Mouse (Mus musculus) midbrain, postnatal 0 days (tissue): ENCODE data around the gene Scube3. TPM values are rescaled to one million over a fixed set of nuclear protein-coding genes. Genes with fewer than 3 reads are reported as not detected.

Experiments used
- ATAC-seq: fragments of 200-750 bp; cut with Nextera tagmentation; 2 replicates; pipeline ENCODE4 v1.8.0; 2017; ENCODE audit warnings: moderate number of reproducible peaks, mild to moderate bottlenecking, moderate TSS enrichment, moderate library complexity; ENCODE audit not compliant: low FRiP score
- DNase-seq: peaks from one replicate; pipeline ENCODE4 v3.0.0-alpha.2; 2015; ENCODE audit warnings: low spot score
- H3K27ac ChIP-seq: fragments of 300-500 bp; sonication (generic); 2 replicates; pipeline ENCODE4 v1.5.1; 2014; ENCODE audit warnings: low read depth, mild to moderate bottlenecking, low read length, mixed read lengths
- H3K27me3 ChIP-seq: fragments of 300-500 bp; sonication (generic); 2 replicates; pipeline ENCODE4 v1.6.1; 2014; ENCODE audit warnings: low read length, control low read depth, mixed read lengths; ENCODE audit not compliant: insufficient read depth
- H3K36me3 ChIP-seq: fragments of 300-500 bp; sonication (generic); 2 replicates; pipeline ENCODE4 v1.6.1; 2014; ENCODE audit warnings: low read length, control low read depth, mixed read lengths; ENCODE audit not compliant: insufficient read depth
- H3K4me1 ChIP-seq: fragments of 300-500 bp; sonication (generic); 2 replicates; pipeline ENCODE4 v1.6.1; 2014; ENCODE audit warnings: mild to moderate bottlenecking, control low read depth, antibody characterized with exemption, low read length, mixed read lengths; ENCODE audit not compliant: insufficient read depth
- H3K4me2 ChIP-seq: fragments of 300-500 bp; sonication (generic); 2 replicates; pipeline ENCODE4 v1.6.1; 2014; ENCODE audit warnings: low read depth, mild to moderate bottlenecking, low read length, mixed read lengths; ENCODE audit not compliant: poor library complexity, severe bottlenecking
- H3K4me3 ChIP-seq: fragments of 300-500 bp; sonication (generic); 2 replicates; pipeline ENCODE4 v1.5.1; 2014; ENCODE audit warnings: low read depth, mild to moderate bottlenecking, low read length, moderate library complexity
- H3K9ac ChIP-seq: fragments of 300-500 bp; sonication (generic); replicated peaks from 2 replicates; pipeline ENCODE4 v1.6.1; 2014; ENCODE audit warnings: mild to moderate bottlenecking, low read length, moderate library complexity, mixed read lengths; ENCODE audit not compliant: poor library complexity, severe bottlenecking
- H3K9me3 ChIP-seq: fragments of 300-500 bp; sonication (generic); 2 replicates; pipeline ENCODE4 v1.6.1; 2016; ENCODE audit warnings: low read length, control low read depth
- CTCF ChIP-seq: IDR thresholded peaks from 2 replicates; pipeline ENCODE4 v1.5.1; 2016; ENCODE audit warnings: antibody characterized with exemption, mild to moderate bottlenecking
- WGBS: fragments of 180-500 bp; shearing (Covaris S2); extraction: QIAGEN DNeasy Blood & Tissue Kit; methylation state at CpG from one replicate; pipeline ENCODE4 v1.1.7; 2014; 5-methylcytosine and 5-hydroxymethylcytosine counted together
- polyA plus RNA-seq: library from polyadenylated mRNA; unstranded; fragments of >200 nt; fragmentation: Nextera tagmentation; extraction: Ambion mirVana; gene quantifications from 2 replicates; pipeline ENCODE4 v1.2.1, GENCODE M21; 2015
- total RNA-seq: library from RNA; depleted of rRNA; stranded (reverse); fragments of >200 nt; gene quantifications from 2 replicates; pipeline ENCODE4 v1.2.3, GENCODE M21; 2014

Gene Scube3
- total and polyA plus RNA-seq, 2 experiments from 2014 or later, result 3.9 to 19.9 TPM

DNA sequence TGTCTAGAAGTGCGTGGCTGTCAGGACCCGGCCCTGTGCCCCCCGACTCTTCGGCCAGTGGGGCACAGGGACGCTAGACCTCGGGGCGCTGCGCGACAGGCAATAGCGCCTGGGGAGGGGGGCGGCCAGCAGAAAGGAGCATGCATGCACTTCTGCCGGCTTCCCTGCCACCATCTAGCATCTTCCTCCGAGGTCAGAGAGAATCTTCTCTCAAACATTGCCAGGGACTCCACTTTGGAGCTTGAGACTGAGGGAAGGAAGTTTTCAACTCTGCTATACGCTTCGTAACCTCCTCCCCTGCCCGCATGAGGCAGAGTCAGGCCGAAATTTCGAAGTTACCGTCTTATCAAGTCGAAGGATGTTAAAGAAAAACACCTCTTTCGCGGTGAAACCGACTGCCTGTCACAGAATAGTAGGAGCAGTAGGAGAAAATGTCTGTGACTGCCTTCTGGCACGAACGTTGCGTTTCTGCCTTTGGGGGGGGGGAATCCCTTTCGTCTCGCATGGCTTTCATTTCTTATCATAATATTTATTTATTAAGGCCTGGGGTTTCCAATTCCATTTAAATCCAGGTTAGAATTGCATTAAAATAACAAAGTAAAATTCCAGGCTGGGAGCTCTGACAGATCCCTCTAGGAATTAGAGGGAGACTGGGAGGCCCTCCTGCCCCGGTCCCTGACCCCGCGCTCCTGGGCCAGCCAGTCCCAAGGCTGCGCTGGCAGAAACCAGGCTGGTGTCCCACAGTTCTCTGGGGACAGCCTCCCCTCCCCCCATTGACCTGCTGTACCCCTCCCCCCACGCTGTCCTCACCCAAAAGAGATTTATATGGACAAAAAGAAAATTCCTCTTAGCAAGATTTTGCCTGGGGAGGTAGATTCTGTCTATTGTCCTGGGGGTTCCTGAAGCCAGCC is 1.0 kb downstream of the Scube3 start:
- Histone ChIP-seq H3K9ac (peak overlapping the region; percentile 79), H3K4me3 (peak overlapping the region; percentile 76), H3K36me3 (no peaks in the 10 kb centered on the region), H3K27ac (peak overlapping the region; percentile 85), H3K27me3 (no peaks in the 10 kb centered on the region), H3K4me1 (0 out of 2 replicates have a peak, but pooled peaks cover 11% of the 10 kb centered on the region), H3K4me2 (peak overlapping the region; percentile 93), H3K9me3 (no peaks in the 10 kb centered on the region)
- no peak for DNase-seq
- TF ChIP-seq CTCF, result no peak
- 2% methylated on average over 32 of the region's 33 CpGs for WGBS
- ATAC-seq, result 0 out of 2 replicates have a peak, but pooled peaks have one; percentile 22

DNA sequence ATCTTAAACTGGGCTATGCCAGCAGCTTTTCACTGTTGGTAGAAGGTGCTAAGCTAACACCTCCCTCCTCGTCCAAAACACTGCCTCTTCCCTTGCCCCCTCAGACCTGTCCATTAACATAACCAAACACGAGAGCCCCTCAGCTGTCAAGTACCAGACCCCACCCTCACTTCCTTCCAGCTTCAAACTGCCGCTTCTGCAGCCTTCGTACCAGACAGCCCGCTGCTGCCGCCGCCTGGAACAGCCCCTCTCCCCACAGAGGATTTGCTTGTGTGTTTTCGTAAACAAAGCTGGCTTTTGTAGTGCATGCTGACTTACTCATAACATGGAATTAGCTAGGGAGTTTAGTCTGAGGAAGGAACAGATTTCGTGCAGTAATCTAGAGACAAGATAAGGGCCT is 1.8 kb downstream of the Scube3 start:
- no peak for ATAC-seq
- no peak overlapping the region for H3K9ac ChIP-seq
- no peaks in the 10 kb centered on the region for H3K9me3 ChIP-seq
- H3K4me2 ChIP-seq, result peak overlapping the region; percentile 93
- H3K27me3 ChIP-seq, result no peaks in the 10 kb centered on the region
- no peak overlapping the region for H3K27ac ChIP-seq
- WGBS, result 0% methylated on average over 9 of the region's 9 CpGs
- peak; percentile 31; the same call in 1 of the 2 replicates for TF ChIP-seq CTCF
- H3K36me3 ChIP-seq, result no peaks in the 10 kb centered on the region
- DNase-seq, result peak; percentile 58
- 0 out of 2 replicates have a peak, but pooled peaks cover 11% of the 10 kb centered on the region for H3K4me1 ChIP-seq
- peak overlapping the region; percentile 76 for H3K4me3 ChIP-seq

DNA sequence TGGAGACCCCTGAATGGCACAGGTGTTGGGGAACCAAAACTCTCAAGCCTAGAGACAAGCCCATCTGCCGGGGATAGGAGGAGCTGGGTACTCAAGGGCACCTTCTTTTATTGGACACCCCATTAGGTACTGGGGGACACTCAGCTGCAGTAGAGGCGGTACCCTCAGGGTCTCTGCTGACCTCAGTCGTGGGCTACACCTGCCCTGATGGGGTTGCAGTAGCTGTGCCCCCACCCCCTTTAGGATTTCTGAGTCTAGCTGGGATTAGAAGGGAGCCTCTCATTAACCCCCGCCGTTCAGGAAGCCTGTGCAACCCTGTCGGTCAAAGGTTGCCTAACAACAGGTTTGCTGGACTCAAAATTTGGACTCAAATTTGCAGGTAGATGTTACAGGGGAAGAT is 2.3 kb downstream of the Scube3 start:
- no peaks in the 10 kb centered on the region for H3K9me3 ChIP-seq
- no peaks in the 10 kb centered on the region for H3K27me3 ChIP-seq
- H3K4me1 ChIP-seq, result 0 out of 2 replicates have a peak, but pooled peaks cover 11% of the 10 kb centered on the region
- 14% methylated on average over 6 of the region's 6 CpGs for WGBS
- H3K4me2 ChIP-seq, result peak overlapping the region; percentile 93
- H3K4me3 ChIP-seq, result peak overlapping the region; percentile 76
- 0 out of 2 replicates have a peak overlapping the region, but pooled peaks have one; percentile 13 for H3K9ac ChIP-seq
- no peaks in the 10 kb centered on the region for H3K36me3 ChIP-seq
- no peak for TF ChIP-seq CTCF
- H3K27ac ChIP-seq, result no peak overlapping the region
- ATAC-seq (no peak), DNase-seq (no peak)

DNA sequence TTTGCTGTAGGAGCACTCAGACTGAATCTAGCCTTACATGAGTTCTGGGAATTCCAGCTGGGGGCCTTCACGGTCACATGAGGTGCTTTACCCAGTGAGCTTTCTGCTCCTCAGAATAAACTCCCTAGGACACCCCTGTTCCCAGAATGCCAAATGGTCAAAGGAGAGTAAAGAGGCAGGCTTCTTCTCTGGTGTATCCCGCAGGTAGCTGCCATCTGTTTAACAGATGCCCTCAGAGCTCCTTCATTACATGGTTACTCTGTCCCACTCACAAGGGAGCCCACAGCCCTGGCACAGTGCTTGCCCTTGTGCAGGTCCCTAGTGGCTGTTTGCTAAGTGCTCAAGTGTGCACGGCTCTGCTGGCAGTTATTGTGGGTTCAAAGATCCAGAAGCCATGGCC is 6.3 kb downstream of the Scube3 start:
- DNase-seq (no peak), ATAC-seq (no peak)
- no peak overlapping the region for H3K9ac ChIP-seq
- no peak for TF ChIP-seq CTCF
- WGBS, result 68% methylated on average over 3 of the region's 3 CpGs
- no peak overlapping the region for H3K4me3 ChIP-seq
- H3K27me3 ChIP-seq, result no peaks in the 10 kb centered on the region
- no peaks in the 10 kb centered on the region for H3K9me3 ChIP-seq
- H3K36me3 ChIP-seq, result no peaks in the 10 kb centered on the region
- H3K4me2 ChIP-seq, result no peak overlapping the region
- H3K27ac ChIP-seq, result no peak overlapping the region; the same call in 1 of the 2 replicates
- H3K4me1 ChIP-seq, result 0 out of 2 replicates have a peak, but pooled peaks cover 14% of the 10 kb centered on the region

DNA sequence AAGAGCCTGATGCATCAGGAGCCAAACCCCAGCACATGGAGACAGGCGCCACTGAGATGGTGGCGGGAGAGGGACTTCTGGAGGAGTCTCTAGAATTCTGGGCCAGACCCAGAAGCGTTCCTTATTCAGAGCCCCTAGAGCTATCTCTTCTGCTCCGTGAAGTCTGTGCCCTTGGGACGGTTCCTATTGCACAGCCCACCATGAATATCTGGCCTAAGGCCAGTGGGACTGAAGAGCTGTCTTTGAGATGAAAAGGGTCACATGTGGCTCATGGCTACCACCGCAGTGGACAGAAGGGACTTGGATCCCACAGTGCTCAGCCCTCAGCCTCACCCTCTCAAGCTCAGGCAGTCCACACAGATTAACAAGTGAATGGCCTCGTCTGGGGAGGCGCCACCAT is 7.8 kb downstream of the Scube3 start:
- DNase-seq, result peak; percentile 48
- TF ChIP-seq CTCF, result no peak
- ATAC-seq, result no peak

DNA sequence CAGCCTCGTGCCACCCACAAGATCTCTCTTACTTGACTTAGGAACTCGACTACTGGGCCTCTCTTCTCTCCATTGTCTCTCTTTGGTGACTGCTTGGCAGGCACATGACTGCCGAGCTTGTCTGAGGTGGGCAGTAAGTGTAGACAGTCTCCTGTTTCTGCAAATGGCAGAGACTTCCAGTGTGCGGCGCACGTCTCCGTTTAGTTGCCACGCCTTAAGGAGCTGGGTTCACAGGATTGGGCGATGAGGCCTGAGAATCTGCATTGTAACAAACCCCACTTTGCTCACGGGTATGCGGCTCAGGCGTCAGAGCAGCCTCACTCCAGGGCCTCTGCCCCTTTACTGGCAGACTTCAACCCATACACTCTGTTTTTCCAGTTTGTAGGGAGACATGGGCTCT is 8.5 kb downstream of the Scube3 start:
- no peaks in the 10 kb centered on the region for H3K27me3 ChIP-seq
- no peak overlapping the region for H3K27ac ChIP-seq
- DNase-seq (no peak), ATAC-seq (no peak)
- 0 out of 2 replicates have a peak, but pooled peaks cover 4% of the 10 kb centered on the region for H3K36me3 ChIP-seq
- H3K4me3 ChIP-seq, result no peak overlapping the region
- 81% methylated on average over 12 of the region's 12 CpGs for WGBS
- no peak overlapping the region for H3K4me2 ChIP-seq
- TF ChIP-seq CTCF, result no peak
- H3K4me1 ChIP-seq, result 0 out of 2 replicates have a peak, but pooled peaks cover 7% of the 10 kb centered on the region
- no peaks in the 10 kb centered on the region for H3K9me3 ChIP-seq
- H3K9ac ChIP-seq, result no peak overlapping the region

More for the DNA sequence above, 7.8 kb downstream of the Scube3 start:
- no peak overlapping the region for H3K4me2 ChIP-seq
- 0 out of 2 replicates have a peak, but pooled peaks cover under 1% of the 10 kb centered on the region for H3K36me3 ChIP-seq
- H3K27me3 ChIP-seq, result no peaks in the 10 kb centered on the region
- 64% methylated on average over 8 of the region's 8 CpGs for whole genome bisulfite sequencing
- no peak overlapping the region for H3K4me3 ChIP-seq
- no peak overlapping the region for H3K27ac ChIP-seq
- H3K9ac ChIP-seq, result no peak overlapping the region
- 0 out of 2 replicates have a peak, but pooled peaks cover 8% of the 10 kb centered on the region for H3K4me1 ChIP-seq
- H3K9me3 ChIP-seq, result no peaks in the 10 kb centered on the region
